Mouse (Mus musculus) erythroblast, embryonic 14.5 days (primary cell): ENCODE results near the gene Ifitm7.

Experiments
- GATA1 ChIP-seq: IDR thresholded peaks from 2 replicates; pipeline ENCODE4 v1.6.1; 2012; ENCODE audit warnings: low read length, inconsistent platforms, mixed read lengths
- TAL1 ChIP-seq: IDR thresholded peaks from 3 replicates; pipeline ENCODE4 v1.6.1; 2012; ENCODE audit warnings: low read length, inconsistent platforms, mixed read lengths

- no peak for TF ChIP-seq GATA1
- TF ChIP-seq TAL1 = no peak
Measured at GRCm38 (mm10) chr16:14008081-14008480, 21.4 kb upstream of the Ifitm7 start.
